Mouse (Mus musculus) liver, embryonic 14.5 days (tissue): ENCODE measurements around the gene Hba-a1. TPM values are rescaled to one million over a fixed set of nuclear protein-coding genes. Genes with fewer than 3 reads are reported as not detected.
"Not testable (repeated sequence)": the region's sequence is repeated elsewhere in the genome, so short reads cannot be mapped to it uniquely, and the experiment has no call there.

Experiments used
- ATAC-seq: fragments of 200-750 bp; cut with Nextera tagmentation; 2 replicates; pipeline ENCODE4 v1.8.0; 2017; ENCODE audit warnings: moderate number of reproducible peaks, mild to moderate bottlenecking, moderate library complexity; ENCODE audit not compliant: insufficient read depth
- DNase-seq, 3 experiments: peaks; one replicate each; pipeline ENCODE4 v3.0.0-alpha.2; 2012 to 2013; ENCODE audit warnings: low read depth in 3 of 3, low spot score in 3 of 3
- H3K27ac ChIP-seq: fragments of 300-500 bp; sonication (generic); 2 replicates; pipeline ENCODE4 v1.5.1; 2014; ENCODE audit warnings: moderate library complexity, mild to moderate bottlenecking, control low read depth, inconsistent platforms
- H3K27me3 ChIP-seq: fragments of 300-500 bp; sonication (generic); 2 replicates; pipeline ENCODE4 v1.6.1; 2014; ENCODE audit warnings: mild to moderate bottlenecking, low read length, moderate library complexity; ENCODE audit not compliant: control insufficient read depth, insufficient read depth
- H3K36me3 ChIP-seq: fragments of 300-500 bp; sonication (generic); replicated peaks from 2 replicates; pipeline ENCODE4 v1.6.1; 2014; ENCODE audit warnings: low read depth; ENCODE audit not compliant: control insufficient read depth, insufficient read depth
- H3K4me1 ChIP-seq, 2 experiments: fragments of 200-500 bp in 1 of 2; fragments of 300-500 bp in 1 of 2; sonication (generic) in 1 of 2; replicated peaks; 2 replicates each; pipeline ENCODE4 v1.6.1; 2012 to 2014; ENCODE audit warnings: antibody characterized with exemption in 1 of 2, inconsistent platforms in 1 of 2, low read length in 1 of 2; ENCODE audit not compliant: control insufficient read depth in 2 of 2, insufficient read depth in 2 of 2
- H3K4me2 ChIP-seq: fragments of 300-500 bp; sonication (generic); 2 replicates; pipeline ENCODE4 v1.6.1; 2014; ENCODE audit warnings: low read depth, mild to moderate bottlenecking, control low read depth, moderate library complexity
- H3K4me3 ChIP-seq, 2 experiments: fragments of 200-500 bp in 1 of 2; fragments of 300-500 bp in 1 of 2; sonication (generic) in 1 of 2; 2 replicates each; pipeline ENCODE4 v1.5.1; 2012 to 2014; ENCODE audit warnings: low read depth in 2 of 2, low read length in 2 of 2, mild to moderate bottlenecking in 2 of 2, control low read depth in 1 of 2, inconsistent platforms in 1 of 2, moderate library complexity in 1 of 2; ENCODE audit not compliant: insufficient read depth in 1 of 2
- H3K9ac ChIP-seq: fragments of 300-500 bp; sonication (generic); replicated peaks from 2 replicates; pipeline ENCODE4 v1.6.1; 2014; ENCODE audit warnings: mild to moderate bottlenecking, control low read depth, moderate library complexity
- H3K9me3 ChIP-seq: fragments of 300-500 bp; sonication (generic); 2 replicates; pipeline ENCODE4 v1.6.1; 2016; ENCODE audit warnings: low read length, mixed read lengths; ENCODE audit not compliant: control insufficient read depth
- CTCF ChIP-seq: IDR thresholded peaks from 2 replicates; pipeline ENCODE4 v1.5.1; 2016; ENCODE audit warnings: antibody characterized with exemption, low read depth, control low read depth
- EP300 ChIP-seq: IDR thresholded peaks from 2 replicates; pipeline ENCODE4 v1.6.1; 2016; ENCODE audit warnings: antibody characterized with exemption, low read depth
- WGBS: fragments of 180-500 bp; shearing (Covaris S2); extraction: QIAGEN DNeasy Blood & Tissue Kit; methylation state at CpG from one replicate; pipeline ENCODE4 v1.1.7; 2014; ENCODE audit not compliant: insufficient replicate concordance; 5-methylcytosine and 5-hydroxymethylcytosine counted together
- polyA plus RNA-seq, 2 experiments: library from polyadenylated mRNA; depleted of rRNA in 1 of 2; stranded (reverse) in 1 of 2; unstranded in 1 of 2; fragments of >200 nt; fragmentation: Nextera tagmentation in 1 of 2; extraction: Ambion mirVana in 1 of 2; gene quantifications; 2 replicates each; pipeline versions ENCODE4 v1.2.1 to v1.2.3; 2012 to 2014

The Hba-a1 gene
- polyA plus RNA-seq, 2 experiments: 60,430 to 74,513 TPM

DNA sequence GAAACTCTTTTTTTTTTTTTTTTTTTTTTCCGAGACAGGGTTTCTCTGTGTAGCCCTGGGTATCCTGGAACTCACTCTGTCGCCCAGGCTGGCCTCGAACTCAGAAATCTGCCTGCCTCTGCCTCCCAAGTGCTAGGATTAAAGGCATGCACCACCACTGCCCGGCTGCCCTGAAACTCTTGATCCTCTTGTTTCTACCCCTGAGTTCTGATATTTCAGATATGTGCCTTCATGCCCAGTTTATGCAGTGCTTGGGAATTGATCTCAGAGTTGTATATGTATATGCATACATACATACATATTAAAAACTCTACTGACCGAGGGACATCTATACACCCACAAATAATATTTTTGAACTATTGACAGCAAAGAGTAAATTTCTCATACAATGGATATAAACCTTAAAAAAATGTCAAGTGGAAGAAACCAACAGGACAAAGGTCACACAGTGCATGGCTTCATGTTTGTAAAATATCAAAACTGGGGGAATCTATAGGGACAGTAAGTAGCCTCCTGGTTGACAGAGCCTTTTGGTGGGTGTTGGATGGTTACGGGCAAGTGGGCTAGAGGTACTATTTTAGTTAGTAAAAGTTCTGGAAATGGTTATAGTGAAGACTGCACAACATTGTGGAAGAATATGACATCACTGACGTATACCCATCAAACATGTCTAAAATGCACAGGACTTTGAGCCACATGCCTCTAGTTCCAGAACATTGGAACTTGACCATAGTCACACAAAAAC, 1.9 kb downstream of the Hba-a1 start:
- WGBS: 27% methylated on average over 7 of the region's 7 CpGs
- Histone ChIP-seq H3K9ac (peak overlapping the region; percentile 81), H3K4me1 (peaks cover 34 to 51% of the 10 kb centered on the region in 2 experiments), H3K9me3 (no peaks in the 10 kb centered on the region), H3K4me3 (peak overlapping the region; percentile 38 to 55), H3K27ac (peak overlapping the region; percentile 95), H3K36me3 (peaks cover 13% of the 10 kb centered on the region), H3K27me3 (no peaks in the 10 kb centered on the region), H3K4me2 (peak overlapping the region; percentile 47)
- DNase-seq: peak; percentile 84 to 90 (median 89)
- no peak for TF ChIP-seq CTCF
- peak; percentile 66 for TF ChIP-seq EP300
- peak; percentile 66 for ATAC-seq

DNA sequence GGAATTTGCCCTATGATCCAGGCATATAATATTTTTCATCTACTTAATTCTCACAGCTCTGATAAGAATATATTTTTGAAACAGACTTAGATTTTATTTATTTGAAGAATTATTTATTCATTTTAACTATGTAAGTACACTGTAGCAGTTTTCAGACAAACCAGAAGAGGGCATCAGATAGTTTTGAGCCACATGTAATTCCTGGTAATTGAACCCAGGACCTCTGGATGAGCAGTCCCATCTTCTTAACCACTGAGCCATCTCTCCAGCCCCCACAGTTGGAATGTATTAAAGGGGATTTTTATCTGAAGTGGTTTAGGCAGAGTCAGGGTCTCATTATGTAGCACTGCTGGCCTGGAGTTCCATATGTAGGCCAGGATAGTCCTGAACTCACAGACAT, 2.6 kb downstream of the Hba-a1 start:
- peaks cover 29 to 46% of the 10 kb centered on the region in 2 experiments for H3K4me1 ChIP-seq
- H3K9ac ChIP-seq: peak overlapping the region; percentile 95
- not testable (repeated sequence) for DNase-seq, H3K27me3 ChIP-seq, H3K9me3 ChIP-seq
- H3K27ac ChIP-seq: peak overlapping the region; percentile 100
- peak; percentile 2 for ATAC-seq
- peaks cover 14% of the 10 kb centered on the region for H3K36me3 ChIP-seq
- peak overlapping the region; percentile 65 to 74; a peak in 3 of 4 replicates for H3K4me3 ChIP-seq
- peak overlapping the region; percentile 72 for H3K4me2 ChIP-seq

- peak in 2 of 3 experiments; percentile 59 to 65 for DNase-seq
- TF ChIP-seq CTCF: peak; percentile 95
- TF ChIP-seq EP300: peak; percentile 54; the same call in 1 of the 2 replicates
- H3K27ac ChIP-seq: peak within 1 kb of the TSS; percentile 100
- H3K36me3 ChIP-seq: peaks cover 20% of the 10 kb centered on the region
- H3K27me3 ChIP-seq, H3K9me3 ChIP-seq, ATAC-seq: not testable (repeated sequence)
- H3K9ac ChIP-seq: peak within 1 kb of the TSS; percentile 95
- peak within 1 kb of the TSS; percentile 65 to 74 for H3K4me3 ChIP-seq
- H3K4me1 ChIP-seq: peaks cover 29 to 44% of the 10 kb centered on the region in 2 experiments
- peak within 1 kb of the TSS; percentile 72 for H3K4me2 ChIP-seq
- 14% methylated on average over 30 of the region's 33 CpGs for WGBS
Measured at GRCm38 (mm10) chr11:32286695-32287492, 3.6 kb downstream of the Hba-a1 start, which contains the start of gene Hbq1b. Gene Hbq1b, plus strand, starts transcription at chr11:32286965.

DNA sequence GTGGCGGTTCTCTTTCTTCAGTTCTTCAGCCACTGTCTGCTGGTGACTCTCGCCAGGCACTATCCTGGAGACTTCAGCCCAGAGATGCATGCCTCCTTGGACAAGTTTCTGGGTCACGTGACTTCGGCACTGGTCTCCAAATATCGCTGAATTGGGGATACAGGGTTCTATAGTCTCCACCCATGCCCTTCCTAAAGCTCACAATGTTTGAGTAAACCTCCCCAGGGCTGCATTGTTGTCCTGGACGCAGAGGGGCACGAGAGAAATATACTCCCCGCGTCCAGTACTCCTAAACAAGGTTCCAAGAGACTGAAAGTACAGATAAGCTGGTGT, 4.1 kb downstream of the Hba-a1 start:
- Histone ChIP-seq H3K4me2 (peak overlapping the region; percentile 72), H3K9me3 (no peaks in the 10 kb centered on the region), H3K9ac (peak overlapping the region; percentile 95), H3K4me3 (peak overlapping the region; percentile 65 to 74), H3K27me3 (no peaks in the 10 kb centered on the region), H3K27ac (peak overlapping the region; percentile 100), H3K4me1 (peaks cover 29 to 43% of the 10 kb centered on the region in 2 experiments), H3K36me3 (peaks cover 20% of the 10 kb centered on the region)
- DNase-seq: peak in 1 of 3 experiments; percentile 54
- no peak for ATAC-seq
- 46% methylated on average over 9 of the region's 9 CpGs for WGBS
- no peak for TF ChIP-seq CTCF
- TF ChIP-seq EP300: no peak

- peak overlapping the region; percentile 85 for H3K9ac ChIP-seq
- not testable (repeated sequence) for H3K9me3 ChIP-seq, DNase-seq, H3K27me3 ChIP-seq, ATAC-seq
- peak overlapping the region; percentile 72 for H3K4me2 ChIP-seq
- H3K27ac ChIP-seq: peak overlapping the region; percentile 100
- peak; percentile 26; the same call in 1 of the 2 replicates for TF ChIP-seq EP300
- H3K4me3 ChIP-seq: peak overlapping the region; percentile 5 to 30; a peak in 1 of 4 replicates
- WGBS: 52% methylated on average over 4 of the region's 4 CpGs
- peaks cover 26% of the 10 kb centered on the region for H3K36me3 ChIP-seq
- peaks cover 48 to 63% of the 10 kb centered on the region in 2 experiments for H3K4me1 ChIP-seq
Measured at GRCm38 (mm10) chr11:32292819-32293218, 9.5 kb downstream of the Hba-a1 start.
